16 mouse cellular contexts compared by ENCODE assay signal in the genomic region with DNA sequence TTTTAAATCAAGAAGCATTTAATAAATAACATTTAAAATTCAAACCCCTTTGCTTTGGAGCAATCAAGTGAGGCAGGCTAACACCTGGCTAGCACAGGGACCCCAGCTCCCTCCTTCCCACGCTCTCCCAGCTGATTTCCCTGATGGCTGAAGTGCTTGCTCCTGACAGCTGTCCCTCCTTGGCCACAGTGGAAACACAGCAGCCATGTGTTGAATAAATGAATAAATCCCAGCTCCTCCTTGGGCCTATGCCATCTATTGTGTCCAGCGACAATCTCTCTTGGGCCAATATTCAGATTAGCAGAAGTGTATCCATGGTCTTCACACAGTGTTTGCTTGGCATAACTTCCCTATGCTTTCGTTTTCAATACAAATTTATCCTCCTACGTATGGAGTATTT.
DNase-seq lines count a peak whose midpoint lies in the region; ATAC-seq lines count a peak whose summit lies in the region.
"Had no signal": no experiment of that assay in that cellular context is flagged by ENCODE, and none has a peak within 500 bp of the region (broad histone marks: within the 10 kb centered on the region; RNA-seq: fewer than 3 reads in every experiment).

No protein-coding gene starts in this region.

- H3K9me3 ChIP-seq in hindbrain, embryonic 16.5 days (ENCODE audit: control insufficient read depth, low read length) = no peaks in the 10 kb centered on the region
- no peaks in the 10 kb centered on the region for H3K9me3 ChIP-seq in midbrain, embryonic 16.5 days (replicated peaks; ENCODE audit: control insufficient read depth, low read length, poor library complexity, severe bottlenecking)
- H3K9me3 ChIP-seq: heart, embryonic 12.5 days; limb, embryonic 13.5 days had no signal

- ATAC-seq in cerebellum, adult (ENCODE audit: insufficient number of reproducible peaks, low FRiP score, low TSS enrichment) = no peak
- ATAC-seq in hindbrain, embryonic 16.5 days = peak; percentile 70; the same call in 1 of the 2 replicates
- ATAC-seq in midbrain, embryonic 16.5 days = no peak
- ATAC-seq: inflammation-experienced regulatory T-cells, adult 6 months had no signal

- no peak overlapping the region for H3K4me3 ChIP-seq in hindbrain, embryonic 16.5 days (ENCODE audit: low read length)
- no peak overlapping the region for H3K4me3 ChIP-seq in midbrain, embryonic 16.5 days (ENCODE audit: low read depth, low read length)
- H3K4me3 ChIP-seq: heart, embryonic 12.5 days; limb, embryonic 13.5 days had no signal

- H3K4me2 ChIP-seq in hindbrain, embryonic 16.5 days (ENCODE audit: low read length) = no peak overlapping the region
- no peak overlapping the region for H3K4me2 ChIP-seq in midbrain, embryonic 16.5 days (ENCODE audit: low read length)
- H3K4me2 ChIP-seq: heart, embryonic 12.5 days; limb, embryonic 13.5 days had no signal

- no peaks in the 10 kb centered on the region for H3K36me3 ChIP-seq in hindbrain, embryonic 16.5 days (ENCODE audit: control insufficient read depth, insufficient read depth, low read length)
- H3K36me3 ChIP-seq in midbrain, embryonic 16.5 days (ENCODE audit: control insufficient read depth, insufficient read depth, low read length) = no peaks in the 10 kb centered on the region
- H3K36me3 ChIP-seq: heart, embryonic 12.5 days; limb, embryonic 13.5 days had no signal

- H3K9ac ChIP-seq in hindbrain, embryonic 16.5 days (ENCODE audit: low read depth, low read length) = no peak overlapping the region
- H3K9ac ChIP-seq in midbrain, embryonic 16.5 days (ENCODE audit: low read depth, low read length) = no peak overlapping the region
- H3K9ac ChIP-seq: heart, embryonic 12.5 days; limb, embryonic 13.5 days had no signal

- H3K4me1 ChIP-seq in hindbrain, embryonic 16.5 days (ENCODE audit: control insufficient read depth, insufficient read depth, low read depth, low read length) = no peaks in the 10 kb centered on the region
- no peaks in the 10 kb centered on the region for H3K4me1 ChIP-seq in midbrain, embryonic 16.5 days (ENCODE audit: control insufficient read depth, insufficient read depth, low read length)
- H3K4me1 ChIP-seq: heart, embryonic 12.5 days; limb, embryonic 13.5 days had no signal

- H3K27ac ChIP-seq in hindbrain, embryonic 16.5 days (ENCODE audit: low read depth, low read length) = no peak overlapping the region
- H3K27ac ChIP-seq in midbrain, embryonic 16.5 days (ENCODE audit: low read length) = 0 out of 2 replicates have a peak overlapping the region, but pooled peaks have one; percentile 10
- H3K27ac ChIP-seq: limb, embryonic 13.5 days had no signal

- intact Hi-C loops in heart, postnatal 14 days (cut with DNase I) = no loop called here

- DNase-seq in cerebellum, postnatal 10 days = peak; percentile 68 to 71
- DNase-seq in heart, postnatal 14 days = peak; percentile 4 to 23
- no peak for DNase-seq in heart, adult 18-20 months
- no peak for DNase-seq in thymus, postnatal 36 days
- DNase-seq in neural tube, embryonic 10.5 days (ENCODE audit: extremely low spot score, low spot score) = no peak
- DNase-seq: adrenal gland, postnatal 14 days; cerebellum, adult 8-10 months; kidney, postnatal 25 days; lung, adult 2 months; right cerebral cortex, postnatal 14 days had no signal

- WGBS in hindbrain, embryonic 16.5 days = 46% methylated on average over 4 of the region's 4 CpGs
- WGBS in midbrain, embryonic 16.5 days = 25% methylated on average over 4 of the region's 4 CpGs

- H3K27me3 ChIP-seq in hindbrain, embryonic 16.5 days (replicated peaks; ENCODE audit: control insufficient read depth, insufficient read depth, low read length) = no peaks in the 10 kb centered on the region
- H3K27me3 ChIP-seq in midbrain, embryonic 16.5 days (ENCODE audit: control insufficient read depth, insufficient read depth, low read depth, low read length) = no peaks in the 10 kb centered on the region
- H3K27me3 ChIP-seq: heart, embryonic 12.5 days; limb, embryonic 13.5 days had no signal

Comparison
In these comparisons a context has a peak if more than half of its experiments do, and no peak if none do; other contexts are left out.
1. DNase-seq: peak in cerebellum, postnatal 10 days (2 of 2) and heart, postnatal 14 days (2 of 2); none in heart, adult 18-20 months (0 of 2), thymus, postnatal 36 days (0 of 2) and neural tube, embryonic 10.5 days (single experiment).